Mouse (Mus musculus): ENCODE results near the gene Armh1. TPM values are rescaled to one million over a fixed set of nuclear protein-coding genes. Genes with fewer than 3 reads are reported as not detected.
"Not testable (repeated sequence)": the region's sequence is repeated elsewhere in the genome, so short reads cannot be mapped to it uniquely, and the experiment has no call there.

Armh1 gene
- polyA plus RNA-seq, 1 experiment = 0.67 TPM

- H3K4me3 ChIP-seq (ENCODE audit: insufficient read depth, low read length) = peak overlapping the region; percentile 12; the same call in 1 of the 2 replicates
- H3K27ac ChIP-seq (ENCODE audit: insufficient read depth, low read length) = no peak overlapping the region
- TF ChIP-seq CTCF (IDR thresholded peaks at IDR 0.05; ENCODE audit: extremely low read depth, insufficient read depth, low read length) (no peak), POLR2A (IDR thresholded peaks at IDR 0.05; ENCODE audit: extremely low read depth, insufficient read depth, low read length) (no peak)
- 0 out of 2 replicates have a peak, but pooled peaks cover 1% of the 10 kb centered on the region for H3K4me1 ChIP-seq (ENCODE audit: control insufficient read depth, insufficient read depth, low read length)
These were observed 63.0 kb downstream of the Armh1 start for GRCm38 (mm10) chr4:117188969-117189368.

GRCm38 (mm10) chr4:117182759-117183096 lies 69.2 kb downstream of the Armh1 start:
- H3K4me3 ChIP-seq (ENCODE audit: insufficient read depth, low read length) = peak overlapping the region; percentile 43
- not testable (repeated sequence) for H3K27ac ChIP-seq (ENCODE audit: insufficient read depth, low read length); H3K4me1 ChIP-seq (ENCODE audit: control insufficient read depth, insufficient read depth, low read length)

GRCm38 (mm10) chr4:117181863-117182758 lies 69.8 kb downstream of the Armh1 start, which contains the start of gene Kif2c:
Gene Kif2c, minus strand, starts transcription at chr4:117182639.
- Histone ChIP-seq H3K4me3 (ENCODE audit: insufficient read depth, low read length) (peak within 1 kb of the TSS; percentile 43), H3K4me1 (ENCODE audit: control insufficient read depth, insufficient read depth, low read length) (no peaks in the 10 kb centered on the region), H3K27ac (ENCODE audit: insufficient read depth, low read length) (no peak within 1 kb of the TSS)
- TF ChIP-seq CTCF (IDR thresholded peaks at IDR 0.05; ENCODE audit: extremely low read depth, insufficient read depth, low read length) = no peak
- peak; percentile 73; the same call in 1 of the 2 replicates for TF ChIP-seq POLR2A (IDR thresholded peaks at IDR 0.05; ENCODE audit: extremely low read depth, insufficient read depth, low read length)

- H3K27ac ChIP-seq (ENCODE audit: insufficient read depth, low read length) = no peak overlapping the region
- no peak for TF ChIP-seq POLR2A (IDR thresholded peaks at IDR 0.05; ENCODE audit: extremely low read depth, insufficient read depth, low read length)
- no peak for TF ChIP-seq CTCF (IDR thresholded peaks at IDR 0.05; ENCODE audit: extremely low read depth, insufficient read depth, low read length)
These were observed 82.0 kb downstream of the Armh1 start for GRCm38 (mm10) chr4:117169936-117170335.

More at GRCm38 (mm10) chr4:117169936-117170335, 82.0 kb downstream of the Armh1 start:
- H3K4me1 ChIP-seq (ENCODE audit: control insufficient read depth, insufficient read depth, low read length) = no peaks in the 10 kb centered on the region
- H3K4me3 ChIP-seq (ENCODE audit: insufficient read depth, low read length) = no peak overlapping the region

Other genes with a start within 250 kb of the Armh1 start
- gene Eif2b3, start 232.7 kb downstream of the Armh1 start, polyA plus RNA-seq (2012; rRNA removed) = 19.0 and 20.2 TPM in 2 replicates
- gene Ptch2, start 156.1 kb downstream of the Armh1 start, polyA plus RNA-seq (2012; rRNA removed) = 1.5 and 1.8 TPM in 2 replicates
- gene Btbd19, start 126.4 kb downstream of the Armh1 start, polyA plus RNA-seq (2012; rRNA removed) = 14.6 and 14.9 TPM in 2 replicates
- gene Tctex1d4, start 125.3 kb downstream of the Armh1 start, polyA plus RNA-seq (2012; rRNA removed) = 0.68 and 1.8 TPM in 2 replicates
- 16.0 and 19.5 TPM in 2 replicates for gene Plk3, start 118.2 kb downstream of the Armh1 start, polyA plus RNA-seq (2012; rRNA removed)
- gene Rps8, start 95.9 kb downstream of the Armh1 start, polyA plus RNA-seq (2012; rRNA removed) = 499 and 554 TPM in 2 replicates
- gene Kif2c, start 69.5 kb downstream of the Armh1 start, polyA plus RNA-seq (2012; rRNA removed) = 0.40 and 0.54 TPM in 2 replicates
- gene Tmem53, start 174 bp downstream of the Armh1 start, polyA plus RNA-seq (2012; rRNA removed) = 4.8 and 6.1 TPM in 2 replicates
- 217 and 226 TPM in 2 replicates for gene Rnf220, start 244.9 kb upstream of the Armh1 start, polyA plus RNA-seq (2012; rRNA removed)